Mouse (Mus musculus) neural tube, embryonic 11.5 days (tissue): ENCODE data around the gene Epb41l4b. TPM values are rescaled to one million over a fixed set of nuclear protein-coding genes. Genes with fewer than 3 reads are reported as not detected.

Experiments used
- ATAC-seq: fragments of 200-750 bp; cut with Nextera tagmentation; 2 replicates; pipeline ENCODE4 v1.8.0; 2017; ENCODE audit warnings: moderate number of reproducible peaks, mild to moderate bottlenecking, moderate TSS enrichment, moderate library complexity; ENCODE audit not compliant: insufficient read depth, low FRiP score, low TSS enrichment
- DNase-seq: peaks from one replicate; pipeline ENCODE4 v3.0.0-alpha.2; 2015; ENCODE audit warnings: low spot score
- H3K27ac ChIP-seq: fragments of 300-500 bp; sonication (generic); 2 replicates; pipeline ENCODE4 v1.5.1; 2014; ENCODE audit warnings: low read depth, mild to moderate bottlenecking, low read length
- H3K27me3 ChIP-seq: fragments of 300-500 bp; sonication (generic); 2 replicates; pipeline ENCODE4 v1.6.1; 2014; ENCODE audit warnings: mild to moderate bottlenecking, low read length, mixed read lengths; ENCODE audit not compliant: control insufficient read depth, insufficient read depth
- H3K36me3 ChIP-seq: fragments of 300-500 bp; sonication (generic); 2 replicates; pipeline ENCODE4 v1.6.1; 2014; ENCODE audit warnings: mild to moderate bottlenecking, low read length, moderate library complexity, mixed read lengths; ENCODE audit not compliant: control insufficient read depth, insufficient read depth
- H3K4me1 ChIP-seq: fragments of 300-500 bp; sonication (generic); 2 replicates; pipeline ENCODE4 v1.6.1; 2014; ENCODE audit warnings: low read length, mixed read lengths; ENCODE audit not compliant: control insufficient read depth, insufficient read depth
- H3K4me2 ChIP-seq: fragments of 300-500 bp; sonication (generic); 2 replicates; pipeline ENCODE4 v1.6.1; 2014; ENCODE audit warnings: low read depth, mild to moderate bottlenecking, moderate library complexity
- H3K4me3 ChIP-seq: fragments of 300-500 bp; sonication (generic); 2 replicates; pipeline ENCODE4 v1.5.1; 2014; ENCODE audit warnings: low read depth, low read length
- H3K9ac ChIP-seq: fragments of 300-500 bp; sonication (generic); 2 replicates; pipeline ENCODE4 v1.6.1; 2014; ENCODE audit warnings: mild to moderate bottlenecking, low read length
- H3K9me3 ChIP-seq: fragments of 300-500 bp; sonication (generic); 2 replicates; pipeline ENCODE4 v1.6.1; 2016; ENCODE audit warnings: low read length; ENCODE audit not compliant: control insufficient read depth
- WGBS: fragments of 180-500 bp; shearing (Covaris S2); extraction: QIAGEN DNeasy Blood & Tissue Kit; methylation state at CpG from one replicate; pipeline ENCODE4 v1.1.7; 2014; 5-methylcytosine and 5-hydroxymethylcytosine counted together
- polyA plus RNA-seq: library from polyadenylated mRNA; unstranded; fragments of >200 nt; fragmentation: Nextera tagmentation; extraction: Ambion mirVana; gene quantifications from 2 replicates; pipeline ENCODE4 v1.2.1, GENCODE M21; 2014

The Epb41l4b gene
- polyA plus RNA-seq, 1 experiment from 2014 or later: 1.3 TPM

DNA sequence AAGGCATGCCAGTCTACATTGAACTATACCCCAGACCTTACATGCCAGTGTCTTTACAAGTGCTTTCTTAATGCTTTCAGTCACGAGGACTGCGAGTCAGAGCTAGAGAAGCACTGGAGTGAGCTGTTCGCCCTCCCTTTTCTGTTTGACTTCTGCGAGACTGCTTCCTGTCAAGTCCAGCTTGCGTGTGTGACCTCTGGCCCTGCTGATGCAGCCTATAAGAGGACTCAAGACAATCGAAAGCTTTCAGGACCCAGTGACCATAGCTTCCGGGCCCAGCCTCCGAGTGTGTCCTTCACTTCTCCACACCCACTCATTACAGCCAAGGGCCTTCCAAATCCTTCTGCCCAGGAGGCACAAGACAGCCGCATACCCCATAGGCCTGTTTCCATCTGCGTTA, 32.1 kb upstream of the Epb41l4b start:
- Histone ChIP-seq H3K4me1 (peaks cover 3% of the 10 kb centered on the region; the same call in 1 of the 2 replicates), H3K27ac (no peak overlapping the region), H3K9me3 (no peaks in the 10 kb centered on the region), H3K4me2 (no peak overlapping the region), H3K36me3 (no peaks in the 10 kb centered on the region), H3K9ac (no peak overlapping the region), H3K4me3 (no peak overlapping the region), H3K27me3 (no peaks in the 10 kb centered on the region)
- ATAC-seq: no peak
- WGBS: 71% methylated on average over 10 of the region's 10 CpGs
- DNase-seq: no peak

GRCm38 (mm10) chr4:57172861-57173260, 29.6 kb upstream of the Epb41l4b start:
- 71% methylated on average over 8 of the region's 8 CpGs for WGBS
- ATAC-seq: no peak
- no peak overlapping the region for H3K9ac ChIP-seq
- DNase-seq: no peak
- no peaks in the 10 kb centered on the region for H3K36me3 ChIP-seq
- H3K27ac ChIP-seq: no peak overlapping the region
- H3K9me3 ChIP-seq: no peaks in the 10 kb centered on the region
- peaks cover 3% of the 10 kb centered on the region; the same call in 1 of the 2 replicates for H3K4me1 ChIP-seq
- H3K4me2 ChIP-seq: no peak overlapping the region
- no peaks in the 10 kb centered on the region for H3K27me3 ChIP-seq
- H3K4me3 ChIP-seq: no peak overlapping the region

GRCm38 (mm10) chr4:57171817-57172216, 28.6 kb upstream of the Epb41l4b start:
- H3K9ac ChIP-seq: no peak overlapping the region
- ATAC-seq: no peak
- H3K4me1 ChIP-seq: peaks cover 3% of the 10 kb centered on the region; the same call in 1 of the 2 replicates
- no peak for DNase-seq
- no peak overlapping the region for H3K4me2 ChIP-seq
- no peaks in the 10 kb centered on the region for H3K9me3 ChIP-seq
- no peak overlapping the region for H3K27ac ChIP-seq
- H3K36me3 ChIP-seq: no peaks in the 10 kb centered on the region
- H3K4me3 ChIP-seq: no peak overlapping the region
- WGBS: 76% methylated on average over 5 of the region's 5 CpGs
- H3K27me3 ChIP-seq: no peaks in the 10 kb centered on the region

- DNase-seq (no peak), ATAC-seq (no peak)
- WGBS: 84% methylated on average over 3 of the region's 3 CpGs
- no peak overlapping the region for H3K4me2 ChIP-seq
- H3K27me3 ChIP-seq: no peaks in the 10 kb centered on the region
- H3K36me3 ChIP-seq: no peaks in the 10 kb centered on the region
- no peaks in the 10 kb centered on the region for H3K9me3 ChIP-seq
- H3K27ac ChIP-seq: no peak overlapping the region
- H3K9ac ChIP-seq: no peak overlapping the region
- no peaks in the 10 kb centered on the region for H3K4me1 ChIP-seq
- H3K4me3 ChIP-seq: no peak overlapping the region
Observed at GRCm38 (mm10) chr4:57168680-57169079, 25.4 kb upstream of the Epb41l4b start.

- 80% methylated on average over 1 of the region's 1 CpGs for WGBS
- no peaks in the 10 kb centered on the region for H3K36me3 ChIP-seq
- no peak overlapping the region for H3K27ac ChIP-seq
- no peaks in the 10 kb centered on the region for H3K9me3 ChIP-seq
- H3K4me3 ChIP-seq: no peak overlapping the region
- no peak overlapping the region for H3K4me2 ChIP-seq
- no peaks in the 10 kb centered on the region for H3K27me3 ChIP-seq
- H3K9ac ChIP-seq: no peak overlapping the region
- peaks cover under 1% of the 10 kb centered on the region; the same call in 1 of the 2 replicates for H3K4me1 ChIP-seq
- no peak for DNase-seq
- ATAC-seq: no peak
Observed at GRCm38 (mm10) chr4:57168277-57168676, 25.0 kb upstream of the Epb41l4b start.

- ATAC-seq: no peak
- Histone ChIP-seq H3K36me3 (no peaks in the 10 kb centered on the region), H3K4me2 (no peak overlapping the region), H3K9me3 (no peaks in the 10 kb centered on the region), H3K27me3 (no peaks in the 10 kb centered on the region), H3K4me3 (no peak overlapping the region), H3K9ac (no peak overlapping the region), H3K27ac (no peak overlapping the region), H3K4me1 (peaks cover 4% of the 10 kb centered on the region; the same call in 1 of the 2 replicates)
- DNase-seq: no peak
- 55% methylated on average over 12 of the region's 12 CpGs for WGBS
Observed at GRCm38 (mm10) chr4:57166922-57167870, 24.0 kb upstream of the Epb41l4b start.

DNA sequence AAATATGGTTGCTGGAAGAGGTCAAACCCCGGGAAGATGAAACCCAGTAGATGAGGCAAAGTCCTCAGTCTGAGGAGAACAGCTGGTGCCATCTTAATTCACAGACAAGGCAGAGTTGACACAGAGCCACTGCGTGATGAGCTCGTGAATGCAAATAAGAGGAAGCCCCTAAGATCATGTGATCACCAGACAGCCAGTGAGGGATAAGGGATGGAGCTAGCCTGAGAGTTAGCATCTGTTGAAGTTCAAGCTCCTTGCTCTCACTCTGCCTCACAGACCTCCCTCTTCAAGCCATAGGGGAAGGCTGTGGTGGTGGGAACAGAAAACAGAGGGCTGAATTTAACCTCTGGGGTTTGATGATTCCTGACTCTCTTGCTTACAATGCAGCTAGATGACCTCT, 22.4 kb upstream of the Epb41l4b start:
- H3K36me3 ChIP-seq: no peaks in the 10 kb centered on the region
- 55% methylated on average over 3 of the region's 3 CpGs for WGBS
- no peak for ATAC-seq
- DNase-seq: no peak
- no peaks in the 10 kb centered on the region for H3K9me3 ChIP-seq
- H3K4me3 ChIP-seq: no peak overlapping the region
- H3K4me2 ChIP-seq: no peak overlapping the region
- peaks cover 4% of the 10 kb centered on the region; the same call in 1 of the 2 replicates for H3K4me1 ChIP-seq
- H3K9ac ChIP-seq: no peak overlapping the region
- no peaks in the 10 kb centered on the region for H3K27me3 ChIP-seq
- H3K27ac ChIP-seq: no peak overlapping the region

DNA sequence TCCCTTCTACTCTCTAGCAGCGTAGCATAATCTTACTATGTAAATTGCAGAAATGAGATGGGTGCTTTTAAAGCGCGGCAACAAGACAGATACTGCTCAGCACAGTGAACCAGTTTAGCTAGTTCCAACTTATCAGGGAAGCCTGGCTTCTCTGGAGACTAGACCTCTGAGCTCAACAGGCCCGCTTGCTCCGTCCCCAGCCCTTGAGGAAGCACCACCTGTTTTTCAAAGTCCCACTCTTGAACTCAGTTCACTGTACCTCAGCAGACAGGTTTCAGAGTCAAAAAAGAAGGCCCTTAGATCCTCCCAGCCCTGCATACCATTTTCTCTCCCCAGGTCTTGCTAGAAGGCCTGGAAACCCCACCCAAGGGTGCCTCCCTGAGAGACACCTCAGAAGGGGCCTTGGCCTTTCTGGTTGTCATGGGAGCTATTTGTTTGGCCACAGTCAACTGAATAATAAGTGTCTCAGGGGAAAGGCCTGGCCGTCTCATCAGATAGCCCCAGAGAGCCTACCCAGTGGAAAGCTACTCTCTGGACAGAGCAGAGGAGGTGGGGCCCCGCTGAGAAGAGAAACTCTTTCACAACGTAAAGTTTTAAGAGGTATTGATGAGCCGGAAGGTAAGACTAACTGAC, 21.5 kb upstream of the Epb41l4b start:
- WGBS: 87% methylated on average over 9 of the region's 9 CpGs

More for the DNA sequence above, 21.5 kb upstream of the Epb41l4b start:
- H3K9me3 ChIP-seq: no peaks in the 10 kb centered on the region
- no peak overlapping the region for H3K4me2 ChIP-seq
- H3K4me3 ChIP-seq: no peak overlapping the region
- H3K4me1 ChIP-seq: peaks cover 4% of the 10 kb centered on the region; the same call in 1 of the 2 replicates
- DNase-seq (no peak), ATAC-seq (no peak)
- H3K27me3 ChIP-seq: no peaks in the 10 kb centered on the region
- no peak overlapping the region for H3K9ac ChIP-seq
- H3K27ac ChIP-seq: no peak overlapping the region
- no peaks in the 10 kb centered on the region for H3K36me3 ChIP-seq
